Mouse (Mus musculus) cerebellum, adult 2 months (tissue): Measurements from ENCODE around the gene Ly6c2. TPM values are rescaled to one million over a fixed set of nuclear protein-coding genes. Genes with fewer than 3 reads are reported as not detected.

Experiments
- DNase-seq, 2 experiments: peaks; one replicate each; pipeline ENCODE4 v3.0.0; 2021
- H3K27ac ChIP-seq: fragments of 200-500 bp; 2 replicates; pipeline ENCODE4 v1.5.1; 2012; ENCODE audit warnings: low read length, control low read depth, inconsistent platforms; ENCODE audit not compliant: insufficient read depth
- H3K27me3 ChIP-seq: fragments of 200-500 bp; 2 replicates; pipeline ENCODE4 v1.6.1; 2012; ENCODE audit warnings: inconsistent platforms, mild to moderate bottlenecking, low read length, moderate library complexity; ENCODE audit not compliant: control insufficient read depth, insufficient read depth
- H3K4me1 ChIP-seq: fragments of 200-500 bp; 2 replicates; pipeline ENCODE4 v1.6.1; 2011; ENCODE audit warnings: low read length; ENCODE audit not compliant: control insufficient read depth, insufficient read depth
- H3K4me3 ChIP-seq: fragments of 200-500 bp; replicated peaks from 2 replicates; pipeline ENCODE3; 2011; ENCODE audit warnings: mild to moderate bottlenecking, low read depth, low read length, control low read depth; ENCODE audit not compliant: insufficient read depth
- CTCF ChIP-seq: fragments of 200-500 bp; IDR thresholded peaks from 2 replicates; pipeline ENCODE4 v1.5.1; 2011; ENCODE audit warnings: low read depth, mild to moderate bottlenecking, control low read depth, low read length, moderate library complexity, borderline replicate concordance; ENCODE audit not compliant: insufficient read depth
- POLR2A ChIP-seq: fragments of 200-500 bp; IDR thresholded peaks from 2 replicates; pipeline ENCODE4 v1.6.1; 2011; ENCODE audit warnings: low read length, control low read depth, borderline replicate concordance; ENCODE audit not compliant: insufficient read depth
- polyA plus RNA-seq: library from polyadenylated mRNA; depleted of rRNA; stranded (reverse); fragments of >200 nt; gene quantifications from 2 replicates; pipeline ENCODE4 v1.2.3, GENCODE M21; 2012; rRNA removed

The Ly6c2 gene
- polyA plus RNA-seq, 1 experiment: 1.1 TPM

DNA sequence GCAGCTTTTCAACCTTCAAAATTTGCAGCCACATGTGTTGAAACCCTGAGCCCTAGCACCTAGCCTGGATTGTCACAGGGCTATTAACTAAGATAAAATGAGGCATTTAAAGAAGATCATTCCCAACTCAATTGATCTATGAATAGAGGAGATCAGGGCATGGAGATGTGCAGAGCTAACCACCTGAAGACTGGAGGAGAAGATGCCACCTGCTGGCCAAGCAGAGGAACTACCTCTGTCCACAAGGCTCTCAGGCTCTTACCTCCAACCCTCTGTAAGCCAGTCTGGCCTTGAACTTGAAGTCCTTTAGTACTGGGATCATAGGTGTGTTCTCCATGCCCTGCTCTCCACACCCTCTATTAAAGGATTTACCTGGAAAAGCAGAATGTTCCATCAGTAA is 51.3 kb downstream of the Ly6c2 start:
- H3K27me3 ChIP-seq: no peaks in the 10 kb centered on the region
- no peak overlapping the region for H3K27ac ChIP-seq
- peak; percentile 29 to 43 for DNase-seq
- no peak overlapping the region for H3K4me3 ChIP-seq
- no peaks in the 10 kb centered on the region for H3K4me1 ChIP-seq
- TF ChIP-seq CTCF (peak; percentile 62), POLR2A (no peak)

Other genes starting within 250 kb of the Ly6c2 start
- 0.06 and 0.11 TPM in 2 replicates for gene 2010109I03Rik, start 214.9 kb downstream of the Ly6c2 start, polyA plus RNA-seq
- gene Ly6i, start 128.5 kb downstream of the Ly6c2 start, polyA plus RNA-seq: 0.13 TPM in 1 of 2 replicates, not detected in the other
- 58.7 and 65.5 TPM in 2 replicates for gene Ly6a, start 113.9 kb downstream of the Ly6c2 start, polyA plus RNA-seq
- gene Ly6c1, start 63.1 kb downstream of the Ly6c2 start, polyA plus RNA-seq: 161 and 174 TPM in 2 replicates
- gene Ly6g, start 43.3 kb upstream of the Ly6c2 start, polyA plus RNA-seq: not detected in 2 replicates
- not detected in 2 replicates for gene BC025446, start 104.4 kb upstream of the Ly6c2 start, polyA plus RNA-seq
- gene Ly6f, start 156.5 kb upstream of the Ly6c2 start, polyA plus RNA-seq: not detected in 2 replicates